Mouse (Mus musculus): ENCODE data around the gene Fbxo33.

- TF ChIP-seq CTCF (IDR thresholded peaks at IDR 0.05; ENCODE audit: control insufficient read depth, insufficient read depth, insufficient read length) (no peak), FOSL1 (IDR thresholded peaks at IDR 0.05; ENCODE audit: insufficient read depth, low read length, poor library complexity, severe bottlenecking) (no peak), USF1 (IDR thresholded peaks at IDR 0.05; ENCODE audit: low read depth) (no peak), MAX (IDR thresholded peaks at IDR 0.05) (no peak), MYOD1 (IDR thresholded peaks at IDR 0.05; ENCODE audit: control insufficient read depth, insufficient read length, low read depth) (no peak), CEBPB (IDR thresholded peaks at IDR 0.05; ENCODE audit: low read depth) (no peak), MYOG (IDR thresholded peaks at IDR 0.05; ENCODE audit: control insufficient read depth, extremely low read depth, insufficient read length) (no peak)
Measured at GRCm38 (mm10) chr12:59169935-59170334, 49.6 kb downstream of the Fbxo33 start.

Measured in C2C12 (cell line).